Mouse (Mus musculus): ENCODE measurements at regions not wholly inside any gene's neighbourhood (a gene's known extent, or its start where the extent isn't known, plus 50 kb on each side); places are given as distances from the start of the nearest gene placed in this dataset.

GRCm38 (mm10) chr1:157768201-157768600, 261.7 kb downstream of the Sec16b start:
- no peak for TF ChIP-seq CTCF (IDR thresholded peaks at IDR 0.05; ENCODE audit: low read depth)
- no peak for TF ChIP-seq EP300 (optimal IDR thresholded peaks at IDR 0.05)
